Mouse (Mus musculus) thymus, adult 2 months (tissue): ENCODE measurements at regions not wholly inside any gene's neighbourhood (a gene's known extent, or its start where the extent isn't known, plus 50 kb on each side); places are given as distances from the start of the nearest gene placed in this dataset.

Source experiments
- CTCF ChIP-seq: fragments of 200-500 bp; IDR thresholded peaks from 2 replicates; pipeline ENCODE4 v1.5.1; 2012; ENCODE audit warnings: mild to moderate bottlenecking, control low read depth, low read length, moderate library complexity, borderline replicate concordance; ENCODE audit not compliant: control insufficient read depth, poor library complexity, insufficient read depth; ENCODE audit errors: extremely low read depth
- POLR2A ChIP-seq: fragments of 200-500 bp; IDR thresholded peaks from 2 replicates; pipeline ENCODE4 v1.6.1; 2012; ENCODE audit warnings: mild to moderate bottlenecking, low read length, control low read depth, moderate library complexity; ENCODE audit not compliant: control insufficient read depth, poor library complexity, insufficient read depth; ENCODE audit errors: extremely low read depth

DNA sequence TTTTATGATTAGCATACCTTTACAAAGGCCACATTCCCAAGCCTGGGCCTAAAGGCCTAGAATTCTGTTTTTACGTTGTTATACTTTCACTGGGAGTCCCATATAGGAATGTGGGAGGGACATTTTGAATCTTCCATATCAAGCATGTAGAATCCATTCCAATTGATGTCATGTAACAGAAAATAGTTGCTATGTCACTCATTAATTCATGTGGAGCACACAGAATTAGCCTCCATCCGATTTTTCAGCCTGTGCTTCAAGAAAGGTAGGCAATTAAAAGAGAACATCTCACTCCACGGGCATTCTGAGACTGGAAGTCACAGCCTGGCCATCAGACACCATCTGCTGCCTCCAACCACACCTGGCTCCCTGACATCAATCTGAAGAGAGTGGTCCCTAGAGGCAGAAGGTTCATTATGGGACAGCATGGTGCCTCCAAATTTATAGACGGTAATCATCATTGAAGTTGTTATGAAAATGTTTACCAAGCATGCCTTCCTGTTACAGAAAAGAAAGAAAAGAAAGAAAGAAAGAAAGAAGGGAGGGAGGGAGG is 436.9 kb upstream of the Sphkap start:
- TF ChIP-seq POLR2A (no peak), CTCF (no peak)
